Mouse (Mus musculus): ENCODE data around the gene Dab1.

- TF ChIP-seq CTCF (IDR thresholded peaks at IDR 0.05; ENCODE audit: borderline replicate concordance, insufficient read depth, low read length) (no peak), POLR2A (IDR thresholded peaks at IDR 0.05; ENCODE audit: low read depth, low read length) (no peak)
Observed at GRCm38 (mm10) chr4:103722738-103723137, 103.6 kb downstream of the Dab1 start.

Data from embryonic fibroblast, embryonic 13.5 days (primary cell).